Mouse (Mus musculus) liver, postnatal 0 days (tissue): ENCODE data around the gene Spag16. TPM values are rescaled to one million over a fixed set of nuclear protein-coding genes. Genes with fewer than 3 reads are reported as not detected.

Experiments
- ATAC-seq: fragments of 200-750 bp; cut with Nextera tagmentation; 2 replicates; pipeline ENCODE4 v1.8.0; 2017; ENCODE audit warnings: mild to moderate bottlenecking, moderate library complexity
- DNase-seq: peaks from one replicate; pipeline ENCODE4 v3.0.0-alpha.2; 2016
- H3K27ac ChIP-seq: fragments of 300-500 bp; sonication (generic); 2 replicates; pipeline ENCODE4 v1.5.1; 2014; ENCODE audit warnings: antibody characterized with exemption, moderate library complexity, mild to moderate bottlenecking, low read depth
- H3K27me3 ChIP-seq: fragments of 300-500 bp; sonication (generic); 2 replicates; pipeline ENCODE4 v1.6.1; 2014; ENCODE audit warnings: low read length, control low read depth, mixed read lengths; ENCODE audit not compliant: insufficient read depth
- H3K36me3 ChIP-seq: fragments of 300-500 bp; sonication (generic); replicated peaks from 2 replicates; pipeline ENCODE4 v1.6.1; 2014; ENCODE audit warnings: mild to moderate bottlenecking, control low read depth, low read length, moderate library complexity, mixed read lengths; ENCODE audit not compliant: insufficient read depth
- H3K4me1 ChIP-seq: fragments of 300-500 bp; sonication (generic); 2 replicates; pipeline ENCODE4 v1.6.1; 2014; ENCODE audit warnings: antibody characterized with exemption, mild to moderate bottlenecking, control low read depth; ENCODE audit not compliant: insufficient read depth
- H3K4me2 ChIP-seq: fragments of 300-500 bp; sonication (generic); 2 replicates; pipeline ENCODE4 v1.6.1; 2014; ENCODE audit warnings: low read depth, mild to moderate bottlenecking, low read length, moderate library complexity, mixed read lengths
- H3K4me3 ChIP-seq: fragments of 300-500 bp; sonication (generic); 2 replicates; pipeline ENCODE4 v1.5.1; 2014; ENCODE audit warnings: low read depth, low read length
- H3K9ac ChIP-seq: fragments of 300-500 bp; sonication (generic); replicated peaks from 2 replicates; pipeline ENCODE4 v1.6.1; 2014; ENCODE audit warnings: mild to moderate bottlenecking, moderate library complexity
- H3K9me3 ChIP-seq: fragments of 300-500 bp; sonication (generic); 2 replicates; pipeline ENCODE4 v1.6.1; 2016; ENCODE audit warnings: mild to moderate bottlenecking, control low read depth, low read length, mixed read lengths
- CTCF ChIP-seq: sonication (generic); IDR thresholded peaks from 2 replicates; pipeline ENCODE4 v1.5.1; 2016; ENCODE audit warnings: antibody characterized with exemption, low read depth
- EP300 ChIP-seq: IDR thresholded peaks from 2 replicates; pipeline ENCODE4 v1.6.1; 2016; ENCODE audit warnings: antibody characterized with exemption, low read depth, mild to moderate bottlenecking
- WGBS: fragments of 180-500 bp; shearing (Covaris S2); extraction: QIAGEN DNeasy Blood & Tissue Kit; methylation state at CpG from one replicate; pipeline ENCODE4 v1.1.7; 2014; ENCODE audit not compliant: insufficient replicate concordance; 5-methylcytosine and 5-hydroxymethylcytosine counted together
- polyA plus RNA-seq: library from polyadenylated mRNA; unstranded; fragments of >200 nt; fragmentation: Nextera tagmentation; extraction: Ambion mirVana; gene quantifications from 2 replicates; pipeline ENCODE4 v1.2.1, GENCODE M21; 2015

The Spag16 gene
- polyA plus RNA-seq, 1 experiment from 2014 or later, result not detected

DNA sequence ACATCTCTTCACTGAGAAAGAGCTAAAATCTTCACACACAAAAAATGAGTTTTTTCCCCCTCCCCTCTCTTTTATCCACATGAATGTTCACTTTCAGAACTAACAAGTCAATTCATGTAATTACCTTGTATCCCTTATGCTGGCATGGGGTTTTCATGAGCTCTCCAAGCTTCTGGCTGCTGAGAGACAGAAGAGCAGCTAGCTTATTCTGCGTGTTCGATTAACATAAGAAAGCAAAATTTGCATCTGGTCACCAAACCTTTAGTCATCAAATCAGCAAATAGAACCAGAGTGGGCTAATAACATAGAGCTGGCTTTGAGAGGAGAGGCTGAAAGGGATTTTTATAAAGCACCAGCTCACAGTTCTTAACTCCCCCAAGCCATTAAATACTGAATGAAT, 700.4 kb downstream of the Spag16 start:
- DNase-seq (no peak), ATAC-seq (no peak)
- WGBS, result 54% methylated on average over 2 of the region's 2 CpGs
- Histone ChIP-seq H3K9me3 (0 out of 2 replicates have a peak, but pooled peaks cover 3% of the 10 kb centered on the region), H3K27me3 (no peaks in the 10 kb centered on the region), H3K4me2 (no peak overlapping the region), H3K9ac (no peak overlapping the region), H3K27ac (no peak overlapping the region), H3K4me3 (no peak overlapping the region), H3K36me3 (no peaks in the 10 kb centered on the region), H3K4me1 (no peaks in the 10 kb centered on the region)
- no peak for TF ChIP-seq EP300
- no peak for TF ChIP-seq CTCF

DNA sequence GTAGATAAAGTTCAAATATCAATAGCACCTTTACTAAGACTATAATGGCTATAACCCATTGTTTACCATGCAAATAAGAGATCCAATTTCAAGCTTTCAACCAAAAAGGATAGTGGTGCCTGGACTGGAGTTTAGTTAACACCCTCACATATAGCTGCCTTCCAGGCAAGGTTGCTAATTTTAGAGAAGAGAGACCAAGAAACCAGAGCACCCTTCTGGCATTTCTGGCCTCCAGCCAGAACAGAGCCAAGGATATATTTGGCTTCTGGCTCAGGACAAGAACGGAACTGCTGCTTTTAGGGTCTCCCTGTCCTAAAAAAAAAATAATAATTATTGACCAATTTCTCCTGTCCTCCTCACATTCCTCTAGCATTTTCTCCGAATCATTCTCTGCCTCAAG, 703.0 kb downstream of the Spag16 start:
- Histone ChIP-seq H3K36me3 (no peaks in the 10 kb centered on the region), H3K4me2 (no peak overlapping the region), H3K9me3 (no peaks in the 10 kb centered on the region), H3K4me3 (no peak overlapping the region), H3K4me1 (no peaks in the 10 kb centered on the region), H3K27ac (no peak overlapping the region), H3K27me3 (no peaks in the 10 kb centered on the region), H3K9ac (no peak overlapping the region)
- ATAC-seq (no peak), DNase-seq (no peak)
- 62% methylated on average over 2 of the region's 2 CpGs for WGBS
- no peak for TF ChIP-seq EP300

DNA sequence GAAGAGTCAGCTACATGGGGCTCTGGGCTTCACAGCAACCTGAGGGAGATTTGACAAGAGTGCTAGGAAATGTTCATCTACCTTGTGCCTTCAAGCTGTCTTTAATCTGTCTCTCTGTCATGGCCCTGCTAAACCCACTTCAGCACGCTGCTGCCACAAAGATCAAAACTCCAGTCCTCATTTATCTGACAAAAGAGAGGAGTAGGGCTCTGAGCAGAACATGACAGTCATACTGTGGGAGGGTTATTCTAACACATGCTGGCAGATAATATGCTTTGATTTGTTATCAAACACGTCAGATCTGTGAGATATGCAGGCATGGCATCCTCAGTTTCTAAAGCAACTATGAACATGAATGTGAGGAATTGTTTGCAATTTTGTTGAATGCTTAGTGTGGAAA, 725.1 kb downstream of the Spag16 start:
- Histone ChIP-seq H3K27me3 (no peaks in the 10 kb centered on the region), H3K4me2 (no peak overlapping the region), H3K4me1 (no peaks in the 10 kb centered on the region), H3K9me3 (no peaks in the 10 kb centered on the region), H3K9ac (no peak overlapping the region), H3K36me3 (no peaks in the 10 kb centered on the region), H3K27ac (no peak overlapping the region), H3K4me3 (no peak overlapping the region)
- ATAC-seq (no peak), DNase-seq (no peak)
- no peak for TF ChIP-seq CTCF
- TF ChIP-seq EP300, result no peak
- 61% methylated on average over 2 of the region's 2 CpGs for WGBS

DNA sequence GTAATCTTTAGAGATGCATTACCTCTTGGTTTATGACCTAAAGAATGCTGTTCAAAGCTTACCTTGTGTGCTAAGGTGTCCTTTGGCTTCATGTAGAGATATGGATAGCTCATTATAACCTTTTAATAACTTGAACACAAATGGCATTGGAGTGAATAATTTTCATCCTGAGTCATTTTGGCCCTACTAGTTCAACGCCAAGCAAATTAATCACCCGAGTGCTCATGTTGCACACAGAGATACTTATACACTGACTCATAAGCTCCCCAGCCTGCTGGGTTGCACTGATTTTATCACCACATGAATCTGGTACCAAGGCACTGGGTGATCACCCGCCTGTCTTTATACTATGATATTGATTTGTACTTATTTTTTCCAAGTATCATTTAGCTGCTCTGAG, 795.0 kb downstream of the Spag16 start:
- no peaks in the 10 kb centered on the region for H3K4me1 ChIP-seq
- H3K4me2 ChIP-seq, result no peak overlapping the region
- ATAC-seq (no peak), DNase-seq (no peak)
- 86% methylated on average over 3 of the region's 3 CpGs for WGBS
- H3K27me3 ChIP-seq, result no peaks in the 10 kb centered on the region
- no peak overlapping the region for H3K4me3 ChIP-seq
- no peaks in the 10 kb centered on the region for H3K9me3 ChIP-seq
- no peak overlapping the region for H3K9ac ChIP-seq
- H3K27ac ChIP-seq, result no peak overlapping the region
- no peaks in the 10 kb centered on the region for H3K36me3 ChIP-seq
- TF ChIP-seq EP300, result no peak
- no peak for TF ChIP-seq CTCF

DNA sequence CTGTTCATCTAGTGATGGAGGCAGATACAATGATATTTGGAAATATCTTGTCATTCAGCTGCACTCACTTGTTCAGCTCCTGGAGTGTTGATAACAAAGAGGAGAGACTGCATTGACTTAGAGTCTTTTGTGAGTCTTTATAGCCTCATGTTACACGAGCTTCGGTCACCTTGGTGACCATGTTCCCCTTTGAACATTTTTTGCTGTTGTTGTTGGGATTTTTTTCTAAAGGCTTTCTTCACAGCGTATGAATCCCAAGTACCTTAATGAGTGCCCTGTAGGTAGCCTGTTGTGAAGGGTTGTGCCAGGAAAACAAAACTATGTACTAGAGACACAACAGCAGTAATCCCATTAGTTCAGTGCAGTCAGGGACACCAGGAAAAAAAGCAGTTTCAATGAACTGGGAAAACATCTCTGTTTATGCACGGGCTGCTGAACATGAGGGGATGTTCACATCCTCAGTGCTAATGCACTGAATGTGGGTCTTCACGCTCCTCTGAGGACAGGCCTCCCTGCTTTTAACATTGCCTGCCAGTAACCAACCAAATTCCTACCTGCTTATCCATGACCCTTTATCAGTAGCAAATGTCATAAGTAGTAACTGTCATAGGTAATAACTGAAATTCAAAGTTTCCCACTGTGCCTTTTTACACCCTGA, 798.2 kb downstream of the Spag16 start:
- Histone ChIP-seq H3K27ac (no peak overlapping the region), H3K4me2 (no peak overlapping the region), H3K4me3 (no peak overlapping the region), H3K36me3 (no peaks in the 10 kb centered on the region), H3K27me3 (no peaks in the 10 kb centered on the region), H3K9ac (no peak overlapping the region), H3K9me3 (no peaks in the 10 kb centered on the region), H3K4me1 (no peaks in the 10 kb centered on the region)
- 69% methylated on average over 5 of the region's 5 CpGs for WGBS
- TF ChIP-seq CTCF (no peak), EP300 (no peak)
- DNase-seq (no peak), ATAC-seq (no peak)

DNA sequence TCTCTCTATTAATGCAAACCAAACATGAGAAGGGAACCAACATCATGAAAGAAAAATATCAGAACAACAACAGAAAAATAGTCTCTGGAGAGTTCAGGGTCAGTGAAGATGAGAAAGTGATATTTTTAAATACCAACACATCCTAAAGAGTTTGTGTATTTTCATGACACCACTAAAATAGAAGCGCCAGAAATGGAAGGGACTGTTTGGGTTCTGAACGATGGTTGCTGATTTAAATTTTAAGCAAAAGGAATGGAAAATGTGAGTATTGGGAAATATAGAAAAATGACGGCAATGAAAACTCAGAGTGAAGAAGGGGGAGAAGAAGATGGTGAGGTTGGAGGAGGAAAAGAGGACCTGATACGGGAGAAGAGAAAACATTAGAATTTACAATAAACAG, 825.9 kb downstream of the Spag16 start:
- no peaks in the 10 kb centered on the region for H3K4me1 ChIP-seq
- 75% methylated on average over 4 of the region's 4 CpGs for WGBS
- no peak overlapping the region for H3K27ac ChIP-seq
- no peaks in the 10 kb centered on the region for H3K27me3 ChIP-seq
- H3K9me3 ChIP-seq, result no peaks in the 10 kb centered on the region
- H3K4me2 ChIP-seq, result no peak overlapping the region
- DNase-seq (no peak), ATAC-seq (no peak)
- TF ChIP-seq CTCF, result no peak
- TF ChIP-seq EP300, result no peak
- H3K36me3 ChIP-seq, result no peaks in the 10 kb centered on the region
- H3K4me3 ChIP-seq, result no peak overlapping the region
- H3K9ac ChIP-seq, result no peak overlapping the region

DNA sequence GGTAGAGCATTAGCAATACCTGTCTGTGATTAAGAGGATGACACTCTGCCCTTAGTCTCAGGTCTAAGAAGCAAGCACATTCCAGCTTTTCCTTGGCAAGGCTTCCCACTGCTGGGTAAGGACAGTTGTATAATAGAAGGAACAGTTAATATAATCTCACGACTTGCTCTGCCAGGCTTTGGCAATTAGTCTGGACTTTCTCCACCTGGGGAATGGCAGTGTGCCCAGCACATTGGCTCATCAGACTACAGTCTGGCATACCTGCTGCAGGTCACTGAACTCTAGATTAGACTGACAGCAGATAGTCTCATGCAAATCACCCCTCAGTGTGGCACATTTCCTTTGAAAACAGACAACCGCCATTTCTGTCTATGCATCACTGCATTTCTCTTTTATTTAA, 865.8 kb downstream of the Spag16 start:
- H3K4me2 ChIP-seq, result no peak overlapping the region
- DNase-seq (no peak), ATAC-seq (no peak)
- 68% methylated on average over 2 of the region's 2 CpGs for WGBS
- TF ChIP-seq EP300 (no peak), CTCF (no peak)
- H3K4me1 ChIP-seq, result no peaks in the 10 kb centered on the region
- H3K9ac ChIP-seq, result no peak overlapping the region
- no peaks in the 10 kb centered on the region for H3K9me3 ChIP-seq
- H3K27ac ChIP-seq, result no peak overlapping the region
- no peaks in the 10 kb centered on the region for H3K36me3 ChIP-seq
- no peak overlapping the region for H3K4me3 ChIP-seq
- no peaks in the 10 kb centered on the region for H3K27me3 ChIP-seq
